Mouse (Mus musculus): Measurements from ENCODE around the gene Dnajc7.
"Not testable (repeated sequence)": the region's sequence is repeated elsewhere in the genome, so short reads cannot be mapped to it uniquely, and the experiment has no call there.

The Dnajc7 gene

DNA sequence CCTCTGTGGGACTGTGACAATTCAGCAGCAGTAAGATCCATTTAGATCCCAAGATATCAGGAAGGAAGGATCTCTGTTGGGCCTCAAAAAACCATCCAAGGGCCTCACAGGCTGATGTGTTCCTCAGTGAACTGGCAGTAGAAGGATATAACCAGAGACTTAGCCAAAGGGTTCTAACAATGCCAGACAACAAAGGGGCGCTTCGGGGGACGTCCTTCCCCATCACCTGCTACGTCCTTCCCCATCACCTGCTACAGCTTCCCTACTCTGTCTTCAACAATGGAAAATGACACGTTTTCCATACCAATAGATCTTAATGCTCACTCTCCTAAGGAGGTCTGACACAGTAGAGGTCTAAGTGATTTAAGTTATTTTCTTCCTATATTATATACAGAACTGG lies 3.6 kb downstream of the Dnajc7 start:
- no peak for DNase-seq (ENCODE audit: low read depth)

DNA sequence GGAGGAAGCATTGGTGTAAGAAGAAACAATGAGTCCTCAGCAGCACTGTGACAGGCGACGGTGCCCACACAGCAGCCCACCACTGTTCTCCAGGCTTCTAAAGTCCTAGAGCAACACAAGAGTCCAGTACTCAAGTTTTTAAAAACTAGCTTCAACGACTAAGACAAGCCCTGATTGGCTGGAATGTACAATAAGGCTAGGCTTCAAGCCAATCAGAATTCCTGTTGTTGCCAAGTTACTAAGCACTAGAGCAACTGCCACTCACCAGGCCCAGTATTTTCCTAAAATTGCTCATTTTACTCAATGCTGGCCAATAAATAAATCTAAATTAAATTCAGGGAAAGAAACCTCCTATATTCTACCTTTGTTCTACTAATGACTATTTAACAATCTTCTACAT lies 6.7 kb downstream of the Dnajc7 start:
- no peak for DNase-seq (ENCODE audit: low read depth)

DNA sequence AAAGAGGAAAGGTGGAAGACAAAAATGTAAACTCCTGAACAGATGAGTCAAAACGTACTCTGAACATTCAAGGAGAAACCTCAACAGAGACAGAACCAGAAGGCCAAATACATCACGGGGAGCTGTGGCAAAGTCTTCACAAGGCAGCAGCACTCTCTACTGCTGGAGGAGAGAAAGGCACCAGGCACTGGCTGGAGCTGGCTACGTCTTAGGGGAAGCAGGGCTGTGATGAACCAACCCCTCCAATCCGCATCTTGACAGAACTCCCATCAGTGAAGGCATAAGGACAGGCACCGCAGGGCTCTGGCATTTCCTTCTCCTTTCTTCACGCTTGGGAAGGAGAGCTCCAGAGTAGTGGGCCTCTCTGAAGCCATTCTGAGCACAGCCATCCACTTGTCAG lies 8.3 kb downstream of the Dnajc7 start:
- no peak for DNase-seq (ENCODE audit: low read depth)

DNA sequence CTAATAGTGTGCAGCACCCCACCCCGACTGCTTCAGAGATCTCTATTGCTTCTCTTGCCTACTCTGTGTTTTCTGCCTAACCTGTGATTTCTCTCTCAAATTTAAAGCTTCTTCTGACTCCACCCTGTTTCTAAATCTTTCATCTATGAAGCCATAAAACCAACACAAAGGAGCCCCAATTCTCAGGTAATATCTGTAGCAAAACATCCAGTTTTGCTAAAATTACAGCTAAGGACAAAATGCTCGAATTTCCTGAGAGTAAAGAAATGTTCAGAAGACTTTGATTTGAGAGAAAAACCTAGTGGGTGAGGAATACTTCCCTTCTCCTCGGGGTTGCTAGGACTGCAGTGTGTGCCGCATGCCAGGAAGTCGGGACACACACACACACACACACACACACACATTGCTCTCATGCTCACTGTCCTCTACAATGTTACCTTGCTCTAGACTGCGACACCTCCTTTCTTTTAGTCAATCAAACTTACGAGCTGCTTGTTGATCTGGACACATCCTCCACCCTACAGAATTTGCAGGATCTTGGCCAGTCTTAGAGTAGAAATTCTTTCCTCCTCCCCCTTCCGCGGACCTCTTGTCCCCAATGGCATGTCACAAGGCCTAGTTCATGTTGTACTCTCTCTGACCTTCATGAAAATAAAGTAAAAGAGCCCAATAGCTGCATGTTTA lies 9.8 kb downstream of the Dnajc7 start:
- no peak for DNase-seq (ENCODE audit: low read depth)

DNA sequence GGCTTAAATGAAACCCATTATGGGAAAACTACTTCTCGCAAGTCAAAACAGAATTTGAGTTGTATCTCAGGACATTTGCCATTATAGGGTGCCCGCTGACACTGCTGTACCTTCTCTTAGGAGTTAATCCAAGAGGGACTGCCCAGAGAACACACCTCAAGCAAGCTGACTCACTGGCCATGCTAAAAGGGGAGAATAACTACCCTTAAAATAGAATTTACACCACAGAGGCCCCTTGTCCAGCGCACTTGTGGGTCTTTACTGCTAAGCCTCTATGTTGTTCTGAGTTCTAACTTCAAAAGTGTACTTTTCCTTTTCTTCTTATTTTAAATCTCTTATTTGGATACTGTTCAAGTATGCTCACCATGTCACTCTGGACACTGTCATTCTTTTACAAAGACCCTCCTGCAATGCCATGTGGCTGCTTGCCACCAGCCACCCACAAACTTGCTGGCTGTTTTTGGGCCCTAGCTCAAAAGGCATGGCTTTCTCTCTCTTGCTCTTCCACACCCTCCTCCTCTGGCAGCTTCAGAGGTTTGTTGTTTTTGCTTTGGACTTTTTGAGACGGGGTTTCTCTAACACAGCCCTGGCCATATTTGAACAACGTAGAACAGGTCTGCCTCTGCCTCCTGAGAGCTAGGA lies 10.5 kb downstream of the Dnajc7 start:
- DNase-seq (ENCODE audit: low read depth), result no peak

DNA sequence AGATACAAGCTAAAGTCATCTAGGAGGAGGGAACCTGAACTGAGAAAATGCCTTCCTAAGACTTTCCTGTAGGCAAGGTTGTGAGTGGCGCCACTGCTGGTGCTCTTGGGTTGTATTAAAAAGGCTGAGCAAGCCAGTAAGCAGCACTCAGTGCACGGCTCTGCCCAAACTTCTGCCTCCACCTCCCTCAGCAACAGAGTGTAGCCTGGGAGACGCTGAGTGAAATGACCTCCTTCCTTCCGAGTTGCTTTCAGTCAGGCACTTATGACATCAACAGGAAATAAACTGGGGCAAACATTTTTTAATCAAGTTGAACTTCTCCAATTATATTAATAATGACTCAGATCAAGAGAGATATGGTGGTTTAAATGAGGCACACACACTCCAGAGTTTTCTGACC lies 11.2 kb downstream of the Dnajc7 start:
- DNase-seq (ENCODE audit: low read depth), result no peak

DNA sequence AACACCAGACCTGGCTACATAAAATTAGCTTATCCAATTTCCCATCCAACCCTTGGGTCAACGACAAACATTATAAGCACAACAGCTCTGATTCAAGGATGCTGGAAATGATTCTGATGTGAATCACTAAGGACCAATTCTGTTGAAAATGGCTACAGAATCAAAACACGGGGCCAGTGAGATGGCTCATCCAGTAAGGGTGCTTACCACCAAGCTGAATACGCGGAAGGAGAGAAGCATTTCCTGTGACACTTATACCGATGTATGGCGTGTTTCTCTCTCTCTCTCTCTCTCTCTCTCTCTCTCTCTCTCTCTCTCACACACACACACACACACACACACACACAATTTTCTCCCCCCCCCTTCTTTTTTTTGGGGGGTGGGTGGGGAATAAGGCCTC lies 12.8 kb downstream of the Dnajc7 start:
- no peak for DNase-seq (ENCODE audit: low read depth)

DNA sequence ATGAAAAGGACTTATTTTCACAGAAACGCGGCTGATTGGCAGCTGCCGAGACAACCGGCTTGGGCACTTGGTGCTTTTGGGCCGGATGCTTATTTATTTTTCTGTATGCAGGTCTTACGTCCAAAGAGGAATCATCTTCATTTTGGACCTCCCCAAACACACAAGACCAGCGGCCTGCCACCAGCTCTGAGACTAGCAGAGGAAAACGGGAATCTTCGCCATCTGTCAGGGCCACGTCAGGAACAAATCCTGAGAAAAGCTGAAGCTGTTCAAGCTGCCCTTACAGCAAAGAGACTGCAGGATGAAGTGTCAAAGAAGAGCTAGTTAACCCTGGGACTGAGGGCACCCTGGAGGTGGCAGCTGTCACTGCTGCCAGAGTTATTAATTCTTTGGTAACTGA lies 14.5 kb downstream of the Dnajc7 start:
- no peak for DNase-seq (ENCODE audit: low read depth)

DNA sequence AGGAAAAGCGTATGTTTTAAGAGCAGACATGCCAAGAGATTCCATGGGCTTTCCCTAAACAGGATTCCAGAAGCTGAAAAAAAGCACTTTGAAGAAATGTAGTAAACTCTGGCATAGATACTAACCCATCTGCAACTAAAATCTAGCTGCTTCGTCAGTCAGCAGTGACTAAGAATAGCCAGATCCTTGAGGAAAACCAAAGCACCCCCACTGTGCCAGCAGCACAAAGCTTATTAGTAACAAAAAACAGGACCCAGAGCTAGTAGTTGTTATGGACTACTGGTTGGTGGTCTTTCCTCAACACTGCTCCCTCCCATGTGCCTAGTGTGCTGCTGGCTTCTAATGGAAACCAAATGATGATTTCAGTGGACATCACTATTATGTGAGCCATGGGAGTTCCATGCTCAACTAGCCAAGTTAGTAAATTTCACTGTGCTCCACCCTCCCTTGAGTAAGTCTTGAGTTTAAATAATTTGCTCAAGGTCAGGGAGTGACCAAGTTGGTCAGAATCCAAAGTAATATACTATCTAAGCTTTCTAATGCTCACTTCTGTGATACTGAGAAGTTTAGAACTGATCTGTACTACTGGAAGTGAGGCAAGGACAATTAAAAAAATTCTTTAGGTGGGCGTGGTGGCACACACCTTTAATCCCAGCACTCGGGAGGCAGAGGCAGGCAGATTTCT lies 15.5 kb downstream of the Dnajc7 start:
- no peak for DNase-seq (ENCODE audit: low read depth)

DNA sequence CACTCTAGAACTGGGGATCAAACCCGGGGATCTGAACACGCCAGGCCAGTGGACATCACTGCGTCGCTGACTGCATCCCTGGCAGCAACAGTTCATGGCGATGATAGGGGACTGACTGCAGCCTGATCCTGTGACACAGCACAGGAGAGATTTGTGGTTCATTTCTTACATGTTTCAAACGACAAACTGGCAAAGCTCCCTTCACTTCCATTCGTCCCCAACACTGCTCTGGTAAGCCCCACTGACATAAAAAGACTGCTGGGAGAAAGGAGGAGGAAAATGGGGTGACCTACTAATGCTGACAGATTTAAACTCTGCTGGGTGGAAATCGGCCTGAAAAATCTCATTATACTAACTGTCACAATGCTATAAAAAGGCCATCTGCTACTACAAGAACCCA lies 16.2 kb downstream of the Dnajc7 start:
- DNase-seq (ENCODE audit: low read depth), result no peak

DNA sequence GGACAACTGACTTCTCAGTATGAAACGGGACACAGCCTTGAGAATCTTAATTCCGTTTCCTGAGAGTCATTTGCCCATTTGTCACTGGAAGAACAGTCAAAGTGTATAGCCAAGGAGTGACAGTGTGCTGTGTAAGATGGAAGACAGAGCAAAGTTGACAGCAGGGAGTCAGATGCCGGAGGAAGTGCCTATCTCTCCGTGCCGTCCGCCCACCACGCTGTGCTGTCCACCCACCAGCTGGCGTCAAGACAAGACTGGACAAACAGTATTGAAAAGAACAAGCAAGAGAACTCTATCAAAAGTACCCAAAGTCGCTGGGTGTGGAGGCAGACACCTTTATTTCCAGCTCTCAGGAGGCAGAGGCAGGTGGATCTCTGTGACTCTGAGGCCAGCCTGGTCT lies 16.8 kb downstream of the Dnajc7 start:
- no peak for DNase-seq (ENCODE audit: low read depth)

DNA sequence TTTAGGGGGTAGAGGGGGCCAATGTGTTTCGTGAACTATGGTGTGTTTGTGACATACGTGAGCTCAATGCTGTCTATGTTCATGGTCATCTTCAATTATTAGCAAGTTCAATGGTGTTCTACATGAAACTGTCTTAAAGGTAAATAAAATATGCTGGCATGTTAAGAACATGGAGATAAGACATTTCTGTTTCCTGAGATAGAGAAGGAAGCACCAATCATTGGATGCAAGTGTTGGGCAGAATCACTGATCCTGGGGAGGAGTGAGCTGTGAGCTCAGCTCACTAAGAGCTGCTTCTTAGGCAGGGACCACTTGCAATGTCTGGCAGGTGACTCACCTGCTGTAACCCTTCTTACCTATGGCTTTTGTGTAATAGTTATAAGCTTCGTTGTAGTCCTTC lies 18.6 kb downstream of the Dnajc7 start:
- DNase-seq (ENCODE audit: low read depth), result no peak

DNA sequence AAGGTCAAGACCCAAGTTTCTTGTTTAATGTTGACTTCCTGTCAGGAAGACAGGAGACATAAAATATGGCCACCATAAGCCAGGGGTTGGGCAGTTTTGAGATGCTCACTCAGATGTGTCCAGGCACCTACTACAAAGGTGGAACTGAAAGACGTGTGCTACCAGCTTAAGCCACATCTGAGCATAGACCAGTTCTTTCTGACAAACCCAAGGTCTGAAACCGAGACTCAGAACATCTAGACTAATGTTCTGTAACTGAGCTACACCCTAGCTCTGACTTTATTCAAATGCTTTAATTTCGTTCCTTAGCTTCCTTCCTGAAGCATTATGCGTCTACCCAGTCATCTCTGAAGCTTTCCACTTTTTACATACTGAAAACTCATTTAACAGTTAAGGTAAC lies 21.9 kb downstream of the Dnajc7 start:
- no peak for DNase-seq (ENCODE audit: low read depth)

DNA sequence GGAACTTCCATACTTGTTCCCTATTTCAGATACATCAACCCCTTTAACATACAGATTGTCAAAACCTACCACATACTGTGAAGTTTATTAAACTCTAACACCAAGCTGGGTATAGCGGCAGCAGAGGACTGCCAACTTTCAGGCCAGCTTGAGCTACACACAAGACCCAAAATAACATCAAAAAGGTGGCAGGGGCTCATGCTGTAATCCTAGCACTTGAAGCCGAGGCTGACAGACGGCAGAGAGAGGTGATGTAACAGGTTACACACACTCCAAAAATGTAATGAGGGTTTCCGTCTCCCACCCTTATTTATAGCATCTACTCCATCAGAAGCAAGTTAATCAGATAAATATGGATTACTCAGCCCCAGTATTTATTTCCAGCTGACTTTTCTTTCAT lies 24.4 kb downstream of the Dnajc7 start:
- no peak for DNase-seq (ENCODE audit: low read depth)

DNA sequence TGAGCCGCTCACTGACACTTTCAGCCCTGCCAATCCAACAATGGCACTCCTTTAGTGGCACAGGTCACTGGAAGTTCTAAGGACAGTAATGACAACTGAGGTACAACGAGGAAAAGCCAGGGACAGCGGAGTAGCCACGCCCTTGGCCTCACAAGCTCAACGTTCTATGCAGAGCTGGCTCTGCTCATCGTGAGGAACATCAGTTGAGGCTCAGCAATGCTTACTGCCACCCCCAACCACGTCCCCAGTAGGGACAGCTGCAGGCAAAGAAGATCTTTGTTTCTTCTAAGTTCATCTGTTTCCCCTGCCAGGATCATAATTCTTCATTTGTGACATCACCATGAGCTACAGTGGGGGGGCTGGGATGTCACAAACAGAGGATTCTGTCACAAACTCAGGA lies 25.4 kb downstream of the Dnajc7 start:
- no peak for DNase-seq (ENCODE audit: low read depth)

DNA sequence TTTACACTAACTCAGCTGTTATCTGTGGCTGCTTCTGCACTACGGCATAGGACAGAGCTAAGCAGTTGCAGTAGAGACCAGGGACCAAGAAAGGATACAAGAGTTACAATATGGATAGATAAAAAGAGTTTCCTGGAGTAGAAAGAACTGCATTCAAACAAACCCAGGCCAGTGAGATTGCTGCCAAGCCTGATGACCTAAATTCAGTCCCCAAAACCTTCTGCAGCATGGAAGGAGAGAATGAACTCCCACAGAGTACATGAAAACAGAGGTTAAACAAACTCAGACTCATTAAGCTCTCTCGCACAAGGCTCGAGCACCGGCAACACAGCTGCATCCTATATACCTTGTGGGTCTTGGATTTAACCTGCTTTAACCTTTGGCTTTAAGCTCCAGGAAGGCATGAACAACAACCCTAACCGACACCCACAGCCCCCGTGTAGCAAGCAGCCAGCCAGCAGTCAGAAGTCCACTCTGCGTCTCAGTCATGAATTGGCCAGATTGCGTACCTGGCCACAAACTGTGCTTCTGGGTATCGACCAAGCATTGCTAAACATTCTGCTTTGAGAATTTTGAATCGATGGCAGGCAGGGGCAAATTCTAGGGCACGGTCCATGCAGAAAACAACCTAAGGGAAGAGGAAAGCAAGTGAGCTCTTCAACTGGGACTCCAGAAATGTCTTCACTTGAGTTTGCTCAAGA lies 27.5 kb downstream of the Dnajc7 start:
- DNase-seq (ENCODE audit: low read depth), result no peak

DNA sequence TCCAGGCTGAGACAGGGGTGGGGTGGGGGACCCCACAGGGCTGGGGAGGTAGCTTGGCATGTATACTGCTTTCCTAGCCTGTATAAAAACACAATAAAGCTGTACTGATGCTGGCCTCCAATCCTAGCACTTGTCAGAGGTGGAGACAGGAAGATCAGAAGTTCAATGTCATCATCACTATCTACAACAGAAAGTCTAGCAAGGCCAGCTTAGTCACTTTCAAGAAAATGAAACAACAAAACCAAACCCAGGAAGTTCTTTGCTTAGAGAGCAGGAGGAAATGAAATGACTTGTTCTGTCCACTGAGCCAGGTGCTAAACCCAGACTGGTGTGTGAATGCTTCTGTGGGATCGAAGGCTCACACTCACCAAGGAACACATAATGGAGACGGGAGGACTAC lies 31.5 kb downstream of the Dnajc7 start:
- no peak for DNase-seq (ENCODE audit: low read depth)

DNA sequence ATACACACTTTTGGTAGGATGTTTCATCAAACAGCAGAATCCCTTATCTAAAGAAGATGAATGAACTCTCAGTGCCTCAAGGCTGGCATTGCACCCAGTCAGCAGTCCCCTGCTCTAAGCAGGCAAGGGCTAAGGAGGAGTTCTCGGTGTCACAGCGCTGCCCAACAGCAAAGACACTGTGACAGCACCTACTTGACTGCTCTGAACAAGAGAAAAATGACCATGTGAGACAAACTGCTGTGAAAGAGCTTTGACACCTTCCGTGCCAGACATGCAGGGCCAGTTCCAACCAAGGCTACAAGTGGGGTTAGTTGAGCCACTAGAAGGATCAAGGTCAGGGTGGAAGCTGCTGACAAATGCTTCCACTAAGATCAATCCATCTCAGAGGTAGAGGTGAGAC lies 34.8 kb downstream of the Dnajc7 start:
- DNase-seq (ENCODE audit: low read depth), result no peak

DNA sequence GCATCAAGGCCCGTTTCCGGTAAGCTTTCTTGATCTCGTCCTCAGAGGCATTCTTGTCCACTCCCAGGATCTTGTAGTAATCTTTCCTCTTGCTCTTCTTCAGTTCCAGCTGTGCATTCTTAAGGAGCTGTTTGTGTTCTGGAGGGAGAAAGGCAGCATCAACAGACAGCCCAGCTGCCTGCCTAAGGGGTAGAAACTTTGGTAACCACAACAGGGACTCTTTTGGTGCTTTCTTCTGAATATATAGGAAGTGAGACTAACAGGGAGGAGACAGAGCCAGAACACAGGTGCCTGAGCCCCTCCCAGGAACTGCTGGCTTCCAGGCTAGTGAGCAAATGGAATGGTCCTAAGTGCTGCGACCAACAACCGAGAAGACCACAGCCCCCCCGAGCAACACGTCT lies 35.4 kb downstream of the Dnajc7 start:
- no peak for DNase-seq (ENCODE audit: low read depth)

DNA sequence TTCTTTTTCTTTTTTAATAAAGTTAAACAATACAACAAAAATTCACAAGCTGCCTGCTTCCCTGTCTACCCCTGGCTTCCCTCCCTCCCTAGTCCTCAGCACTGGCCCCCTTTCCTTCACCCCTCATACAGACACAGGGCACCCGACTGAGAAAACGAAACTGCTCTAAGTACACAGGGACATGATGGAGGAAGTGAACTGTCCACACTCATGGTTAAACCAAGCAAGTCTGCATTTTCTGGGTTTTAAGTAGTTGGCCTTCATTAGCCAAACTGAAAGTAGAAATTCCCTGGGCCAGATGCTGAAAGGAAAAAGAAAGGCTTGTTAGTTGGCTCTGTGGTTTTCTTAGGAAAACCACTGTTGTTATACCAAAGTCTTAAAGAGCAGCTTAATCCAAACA lies 37.1 kb downstream of the Dnajc7 start:
- no peak for DNase-seq (ENCODE audit: low read depth)

DNA sequence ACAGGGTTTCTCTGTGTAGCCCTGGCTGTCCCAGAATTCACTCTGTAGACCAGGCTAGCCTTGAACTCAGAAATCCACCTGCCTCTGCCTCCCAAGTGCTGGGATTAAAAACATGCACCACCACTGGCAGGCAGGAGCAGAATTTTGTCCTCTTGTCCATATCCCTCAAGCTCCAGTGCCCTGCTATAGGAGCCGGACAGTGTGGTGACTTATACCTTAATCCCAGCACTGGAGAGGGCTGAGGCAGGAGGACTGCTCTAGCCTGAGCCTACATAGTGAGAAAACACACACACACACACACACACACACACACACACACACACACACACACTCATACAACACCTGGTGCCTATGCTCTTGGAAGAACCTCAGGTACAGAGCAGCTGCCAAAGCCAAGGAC lies 37.6 kb downstream of the Dnajc7 start:
- DNase-seq (ENCODE audit: low read depth), result not testable (repeated sequence)

DNA sequence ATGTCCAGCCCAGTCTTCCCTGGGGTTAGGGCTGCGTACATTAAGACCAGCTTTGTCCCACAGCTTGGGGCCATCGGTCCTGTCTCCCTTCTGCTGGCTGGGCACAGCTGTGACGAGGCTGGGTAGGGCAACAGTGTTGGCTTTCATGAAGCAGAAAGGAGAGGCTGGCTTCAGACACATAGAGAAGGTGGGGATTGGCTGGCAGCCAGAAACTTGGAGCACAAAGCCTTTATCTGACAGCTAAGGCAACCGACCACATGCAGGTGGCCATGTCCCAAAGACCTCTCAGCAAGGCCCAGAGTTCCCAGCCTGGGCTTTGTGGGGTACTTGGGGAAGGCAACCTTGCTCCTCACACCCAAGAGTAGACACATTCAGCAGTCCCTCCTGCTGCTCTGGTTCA lies 38.2 kb downstream of the Dnajc7 start:
- DNase-seq (ENCODE audit: low read depth), result no peak

DNA sequence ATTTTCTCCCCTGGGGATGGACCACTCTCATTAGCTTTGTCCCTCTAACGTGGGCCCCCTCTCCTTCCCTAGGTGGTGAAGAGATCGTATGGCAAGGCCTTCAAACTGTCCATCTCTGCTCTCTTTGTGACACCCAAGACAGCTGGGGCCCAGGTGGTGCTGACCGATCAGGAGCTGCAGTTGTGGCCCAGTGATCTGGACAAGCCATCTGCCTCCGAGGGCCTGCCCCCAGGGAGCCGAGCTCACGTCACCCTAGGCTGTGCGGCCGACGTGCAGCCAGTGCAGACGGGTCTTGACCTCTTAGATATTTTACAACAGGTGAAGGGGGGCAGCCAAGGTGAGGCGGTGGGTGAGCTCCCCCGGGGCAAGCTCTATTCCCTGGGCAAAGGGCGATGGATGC lies 39.7 kb downstream of the Dnajc7 start:
- DNase-seq (ENCODE audit: low read depth), result no peak
